Mouse (Mus musculus): ENCODE measurements at regions not wholly inside any gene's neighbourhood (a gene's known extent, or its start where the extent isn't known, plus 50 kb on each side); places are given as distances from the start of the nearest gene placed in this dataset.

GRCm38 (mm10) chr1:141609866-141610265, 1363.9 kb downstream of the Kcnt2 start:
- peak in 1 of 2 experiments; percentile 11 for DNase-seq (ENCODE audit: low spot score in 2 of 2)

Measured in cerebellum, postnatal 4 days (tissue).